Mouse (Mus musculus): Measurements from ENCODE around the gene Sod3. TPM values are rescaled to one million over a fixed set of nuclear protein-coding genes. Genes with fewer than 3 reads are reported as not detected.

The Sod3 gene
- polyA plus RNA-seq, 1 experiment from 2014 or later = 4.3 TPM

GRCm38 (mm10) chr5:52391471-52391870 is 27.9 kb downstream of the Sod3 start:
- Histone ChIP-seq H3K36me3 (ENCODE audit: control insufficient read depth, insufficient read depth, low read length) (peaks cover 4% of the 10 kb centered on the region), H3K27me3 (replicated peaks; ENCODE audit: control insufficient read depth, insufficient read depth, low read length) (no peaks in the 10 kb centered on the region), H3K4me2 (ENCODE audit: low read length) (peak overlapping the region; percentile 22; the same call in 1 of the 2 replicates), H3K9me3 (ENCODE audit: control insufficient read depth, low read length) (peaks cover 2% of the 10 kb centered on the region; the same call in 1 of the 2 replicates), H3K9ac (ENCODE audit: low read depth, low read length) (no peak overlapping the region), H3K4me1 (ENCODE audit: control insufficient read depth, insufficient read depth, low read depth, low read length) (no peaks in the 10 kb centered on the region), H3K27ac (ENCODE audit: low read depth, low read length) (no peak overlapping the region), H3K4me3 (ENCODE audit: low read length) (no peak overlapping the region)
- WGBS = 70% methylated on average over 16 of the region's 16 CpGs
- ATAC-seq = no peak

GRCm38 (mm10) chr5:52393756-52394155 is 30.2 kb downstream of the Sod3 start:
- WGBS = 88% methylated on average over 4 of the region's 4 CpGs

GRCm38 (mm10) chr5:52404373-52404772 is 40.8 kb downstream of the Sod3 start:
- H3K27me3 ChIP-seq (replicated peaks; ENCODE audit: control insufficient read depth, insufficient read depth, low read length) = no peaks in the 10 kb centered on the region
- no peaks in the 10 kb centered on the region for H3K9me3 ChIP-seq (ENCODE audit: control insufficient read depth, low read length)
- no peak for ATAC-seq
- no peak overlapping the region for H3K4me3 ChIP-seq (ENCODE audit: low read length)
- 0 out of 2 replicates have a peak, but pooled peaks cover 5% of the 10 kb centered on the region for H3K36me3 ChIP-seq (ENCODE audit: control insufficient read depth, insufficient read depth, low read length)
- H3K27ac ChIP-seq (ENCODE audit: low read depth, low read length) = no peak overlapping the region
- no peak overlapping the region for H3K9ac ChIP-seq (ENCODE audit: low read depth, low read length)
- H3K4me2 ChIP-seq (ENCODE audit: low read length) = no peak overlapping the region
- WGBS = 66% methylated on average over 8 of the region's 8 CpGs
- no peaks in the 10 kb centered on the region; the same call in 1 of the 2 replicates for H3K4me1 ChIP-seq (ENCODE audit: control insufficient read depth, insufficient read depth, low read depth, low read length)

More at GRCm38 (mm10) chr5:52393756-52394155, 30.2 kb downstream of the Sod3 start:
- peaks cover 4% of the 10 kb centered on the region for H3K36me3 ChIP-seq (ENCODE audit: control insufficient read depth, insufficient read depth, low read length)
- H3K9me3 ChIP-seq (ENCODE audit: control insufficient read depth, low read length) = peaks cover 2% of the 10 kb centered on the region; the same call in 1 of the 2 replicates
- H3K4me3 ChIP-seq (ENCODE audit: low read length) = no peak overlapping the region
- H3K9ac ChIP-seq (ENCODE audit: low read depth, low read length) = no peak overlapping the region
- H3K4me1 ChIP-seq (ENCODE audit: control insufficient read depth, insufficient read depth, low read depth, low read length) = no peaks in the 10 kb centered on the region
- no peaks in the 10 kb centered on the region for H3K27me3 ChIP-seq (replicated peaks; ENCODE audit: control insufficient read depth, insufficient read depth, low read length)
- ATAC-seq = no peak
- H3K27ac ChIP-seq (ENCODE audit: low read depth, low read length) = no peak overlapping the region
- no peak overlapping the region for H3K4me2 ChIP-seq (ENCODE audit: low read length)

- Histone ChIP-seq H3K9ac (ENCODE audit: low read depth, low read length) (no peak overlapping the region), H3K4me3 (ENCODE audit: low read length) (no peak overlapping the region), H3K4me2 (ENCODE audit: low read length) (no peak overlapping the region), H3K27me3 (replicated peaks; ENCODE audit: control insufficient read depth, insufficient read depth, low read length) (no peaks in the 10 kb centered on the region), H3K27ac (ENCODE audit: low read depth, low read length) (no peak overlapping the region), H3K9me3 (ENCODE audit: control insufficient read depth, low read length) (no peaks in the 10 kb centered on the region), H3K36me3 (ENCODE audit: control insufficient read depth, insufficient read depth, low read length) (no peaks in the 10 kb centered on the region), H3K4me1 (ENCODE audit: control insufficient read depth, insufficient read depth, low read depth, low read length) (no peaks in the 10 kb centered on the region; the same call in 1 of the 2 replicates)
- 0 out of 2 replicates have a peak, but pooled peaks have one; percentile 46 for ATAC-seq
- WGBS = 43% methylated on average over 7 of the region's 7 CpGs
Measured at GRCm38 (mm10) chr5:52408668-52409315, 45.2 kb downstream of the Sod3 start.

GRCm38 (mm10) chr5:52410197-52410596 is 46.6 kb downstream of the Sod3 start:
- Histone ChIP-seq H3K4me2 (ENCODE audit: low read length) (no peak overlapping the region), H3K27ac (ENCODE audit: low read depth, low read length) (no peak overlapping the region), H3K9me3 (ENCODE audit: control insufficient read depth, low read length) (no peaks in the 10 kb centered on the region), H3K9ac (ENCODE audit: low read depth, low read length) (no peak overlapping the region), H3K4me1 (ENCODE audit: control insufficient read depth, insufficient read depth, low read depth, low read length) (no peaks in the 10 kb centered on the region; the same call in 1 of the 2 replicates), H3K36me3 (ENCODE audit: control insufficient read depth, insufficient read depth, low read length) (no peaks in the 10 kb centered on the region), H3K4me3 (ENCODE audit: low read length) (no peak overlapping the region), H3K27me3 (replicated peaks; ENCODE audit: control insufficient read depth, insufficient read depth, low read length) (no peaks in the 10 kb centered on the region)
- 72% methylated on average over 12 of the region's 12 CpGs for WGBS
- no peak for ATAC-seq

GRCm38 (mm10) chr5:52411567-52411966 is 48.0 kb downstream of the Sod3 start:
- Histone ChIP-seq H3K4me2 (ENCODE audit: low read length) (no peak overlapping the region), H3K36me3 (ENCODE audit: control insufficient read depth, insufficient read depth, low read length) (no peaks in the 10 kb centered on the region), H3K27me3 (replicated peaks; ENCODE audit: control insufficient read depth, insufficient read depth, low read length) (no peaks in the 10 kb centered on the region), H3K9me3 (ENCODE audit: control insufficient read depth, low read length) (no peaks in the 10 kb centered on the region), H3K4me1 (ENCODE audit: control insufficient read depth, insufficient read depth, low read depth, low read length) (no peaks in the 10 kb centered on the region; the same call in none of the 2 replicates), H3K27ac (ENCODE audit: low read depth, low read length) (no peak overlapping the region), H3K9ac (ENCODE audit: low read depth, low read length) (no peak overlapping the region), H3K4me3 (ENCODE audit: low read length) (no peak overlapping the region)
- no peak for ATAC-seq
- WGBS = 74% methylated on average over 3 of the region's 3 CpGs

GRCm38 (mm10) chr5:52415193-52415592 is 51.6 kb downstream of the Sod3 start:
- no peaks in the 10 kb centered on the region for H3K9me3 ChIP-seq (ENCODE audit: control insufficient read depth, low read length)
- WGBS = 43% methylated on average over 1 of the region's 1 CpGs
- peak; percentile 66 for ATAC-seq
- no peak overlapping the region for H3K9ac ChIP-seq (ENCODE audit: low read depth, low read length)
- no peak overlapping the region for H3K27ac ChIP-seq (ENCODE audit: low read depth, low read length)
- no peaks in the 10 kb centered on the region for H3K27me3 ChIP-seq (replicated peaks; ENCODE audit: control insufficient read depth, insufficient read depth, low read length)
- H3K4me2 ChIP-seq (ENCODE audit: low read length) = no peak overlapping the region
- H3K4me3 ChIP-seq (ENCODE audit: low read length) = no peak overlapping the region
- no peaks in the 10 kb centered on the region; the same call in 1 of the 2 replicates for H3K4me1 ChIP-seq (ENCODE audit: control insufficient read depth, insufficient read depth, low read depth, low read length)
- H3K36me3 ChIP-seq (ENCODE audit: control insufficient read depth, insufficient read depth, low read length) = no peaks in the 10 kb centered on the region

- no peaks in the 10 kb centered on the region for H3K27me3 ChIP-seq (replicated peaks; ENCODE audit: control insufficient read depth, insufficient read depth, low read length)
- no peak overlapping the region for H3K9ac ChIP-seq (ENCODE audit: low read depth, low read length)
- no peak overlapping the region for H3K27ac ChIP-seq (ENCODE audit: low read depth, low read length)
- no peaks in the 10 kb centered on the region; the same call in 1 of the 2 replicates for H3K4me1 ChIP-seq (ENCODE audit: control insufficient read depth, insufficient read depth, low read depth, low read length)
- H3K4me2 ChIP-seq (ENCODE audit: low read length) = no peak overlapping the region
- H3K4me3 ChIP-seq (ENCODE audit: low read length) = no peak overlapping the region
- WGBS = 85% methylated on average over 6 of the region's 6 CpGs
- no peak for ATAC-seq
- H3K9me3 ChIP-seq (ENCODE audit: control insufficient read depth, low read length) = no peaks in the 10 kb centered on the region
- no peaks in the 10 kb centered on the region for H3K36me3 ChIP-seq (ENCODE audit: control insufficient read depth, insufficient read depth, low read length)
Measured at GRCm38 (mm10) chr5:52415917-52416316, 52.3 kb downstream of the Sod3 start.

- Histone ChIP-seq H3K9ac (ENCODE audit: low read depth, low read length) (no peak overlapping the region), H3K27ac (ENCODE audit: low read depth, low read length) (no peak overlapping the region), H3K4me3 (ENCODE audit: low read length) (no peak overlapping the region), H3K9me3 (ENCODE audit: control insufficient read depth, low read length) (no peaks in the 10 kb centered on the region), H3K4me2 (ENCODE audit: low read length) (no peak overlapping the region), H3K36me3 (ENCODE audit: control insufficient read depth, insufficient read depth, low read length) (no peaks in the 10 kb centered on the region), H3K27me3 (replicated peaks; ENCODE audit: control insufficient read depth, insufficient read depth, low read length) (no peaks in the 10 kb centered on the region), H3K4me1 (ENCODE audit: control insufficient read depth, insufficient read depth, low read depth, low read length) (no peaks in the 10 kb centered on the region; the same call in 1 of the 2 replicates)
- WGBS = 59% methylated on average over 2 of the region's 2 CpGs
- ATAC-seq = no peak
Measured at GRCm38 (mm10) chr5:52416485-52416884, 52.9 kb downstream of the Sod3 start.

All from hindbrain, embryonic 16.5 days (tissue).